Mouse (Mus musculus) CH12.LX (cell line): ENCODE results near the gene Slco2b1. TPM values are rescaled to one million over a fixed set of nuclear protein-coding genes. Genes with fewer than 3 reads are reported as not detected.

Experiments
- DNase-seq: peaks from one replicate; pipeline ENCODE4 v3.0.0-alpha.2; 2013; ENCODE audit errors: extremely low read depth
- H3K27ac ChIP-seq: 2 replicates; pipeline ENCODE4 v1.5.1; 2012; ENCODE audit warnings: low read depth, mild to moderate bottlenecking, control low read depth, moderate library complexity; ENCODE audit not compliant: insufficient read depth
- H3K27me3 ChIP-seq: replicated peaks from 2 replicates; pipeline ENCODE3; 2012; ENCODE audit warnings: inconsistent platforms
- H3K36me3 ChIP-seq, 2 experiments: replicated peaks in 1 of 2; 2 replicates each; pipeline versions ENCODE3 to v1.6.1; 2012; ENCODE audit warnings: inconsistent platforms in 1 of 2, low read length in 1 of 2, mild to moderate bottlenecking in 1 of 2, mixed read lengths in 1 of 2, moderate library complexity in 1 of 2; ENCODE audit not compliant: control insufficient read depth in 1 of 2, insufficient read depth in 1 of 2
- H3K4me1 ChIP-seq, 2 experiments: 2 replicates each; pipeline ENCODE4 v1.6.1; 2012; ENCODE audit warnings: inconsistent platforms in 1 of 2, moderate library complexity in 1 of 2; ENCODE audit not compliant: insufficient read depth in 2 of 2, control insufficient read depth in 1 of 2
- H3K4me2 ChIP-seq: 2 replicates; pipeline ENCODE4 v1.6.1; 2012; ENCODE audit warnings: low read depth, mild to moderate bottlenecking, control low read depth; ENCODE audit not compliant: poor library complexity, insufficient read depth, severe bottlenecking
- H3K4me3 ChIP-seq, 3 experiments: fragments of 150-350 bp in 1 of 3; sonication (generic) in 1 of 3; replicated peaks in 1 of 3; 2 replicates each; pipeline versions ENCODE3 to v1.5.1; 2011 to 2012; ENCODE audit warnings: low read depth in 2 of 3, low read length in 2 of 3, mild to moderate bottlenecking in 2 of 3, moderate library complexity in 2 of 3, control low read depth in 1 of 3, improper control_type of control experiment in 1 of 3, inconsistent platforms in 1 of 3, mixed read lengths in 1 of 3; ENCODE audit not compliant: poor library complexity in 1 of 3
- H3K79me2 ChIP-seq: replicated peaks from 2 replicates; pipeline ENCODE4 v1.6.1; 2012; ENCODE audit warnings: mild to moderate bottlenecking, moderate library complexity; ENCODE audit not compliant: control insufficient read depth, poor library complexity, insufficient read depth, severe bottlenecking; ENCODE audit errors: extremely low read depth
- H3K9ac ChIP-seq: 2 replicates; pipeline ENCODE4 v1.6.1; 2012; ENCODE audit warnings: low read depth, mild to moderate bottlenecking, control low read depth, moderate library complexity; ENCODE audit not compliant: insufficient read depth
- H3K9me3 ChIP-seq: replicated peaks from 2 replicates; pipeline ENCODE3; 2012; ENCODE audit warnings: low read length, inconsistent platforms, mixed read lengths
- BHLHE40 ChIP-seq: IDR thresholded peaks from 2 replicates; pipeline ENCODE4 v1.6.1; 2011; ENCODE audit warnings: mild to moderate bottlenecking, low read depth, low read length, improper control_type of control experiment
- CHD2 ChIP-seq: IDR thresholded peaks from 2 replicates; pipeline ENCODE4 v1.6.1; 2011; ENCODE audit warnings: low read length, improper control_type of control experiment
- GABPA ChIP-seq: IDR thresholded peaks from 2 replicates; pipeline ENCODE4 v1.6.1; 2012; ENCODE audit warnings: low read depth, low read length, improper control_type of control experiment, inconsistent platforms; ENCODE audit not compliant: insufficient replicate concordance
- JUND ChIP-seq: conservative IDR thresholded peaks from 2 replicates; pipeline ENCODE4 v1.6.1; 2011; ENCODE audit warnings: low read depth, low read length, improper control_type of control experiment
- MAFK ChIP-seq: IDR thresholded peaks from 2 replicates; pipeline ENCODE4 v1.6.1; 2011; ENCODE audit warnings: low read length, improper control_type of control experiment; ENCODE audit not compliant: insufficient replicate concordance
- MAX ChIP-seq: IDR thresholded peaks from 2 replicates; pipeline ENCODE4 v1.6.1; 2011; ENCODE audit warnings: low read length, improper control_type of control experiment
- MAZ ChIP-seq: IDR thresholded peaks from 2 replicates; pipeline ENCODE4 v1.6.1; 2012; ENCODE audit warnings: low read depth, mild to moderate bottlenecking, inconsistent platforms, low read length, improper control_type of control experiment, moderate library complexity
- MYC ChIP-seq: IDR thresholded peaks from 2 replicates; pipeline ENCODE4 v1.6.1; 2011; ENCODE audit warnings: low read depth, mild to moderate bottlenecking, improper control_type of control experiment, low read length
- NRF1 ChIP-seq: IDR thresholded peaks from 2 replicates; pipeline ENCODE4 v1.6.1; 2014; ENCODE audit warnings: low read depth, mild to moderate bottlenecking, inconsistent platforms, low read length, improper control_type of control experiment, moderate library complexity
- POLR2A ChIP-seq: IDR thresholded peaks from 2 replicates; pipeline ENCODE4 v1.6.1; 2011; ENCODE audit warnings: low read depth, mild to moderate bottlenecking, improper control_type of control experiment, low read length
- TBP ChIP-seq: conservative IDR thresholded peaks from 2 replicates; pipeline ENCODE4 v1.6.1; 2011; ENCODE audit warnings: low read depth, low read length, improper control_type of control experiment
- UBTF ChIP-seq: IDR thresholded peaks from 2 replicates; pipeline ENCODE4 v1.6.1; 2012; ENCODE audit warnings: low read depth, mild to moderate bottlenecking, inconsistent platforms, low read length, improper control_type of control experiment, moderate library complexity
- ZC3H11A ChIP-seq: IDR thresholded peaks from 2 replicates; pipeline ENCODE4 v1.6.1; 2012; ENCODE audit warnings: low read depth, mild to moderate bottlenecking, inconsistent platforms, low read length, improper control_type of control experiment
- ZKSCAN1 ChIP-seq: IDR thresholded peaks from 2 replicates; pipeline ENCODE4 v1.6.1; 2012; ENCODE audit warnings: low read depth, inconsistent platforms, low read length, improper control_type of control experiment, borderline replicate concordance
- dilution Hi-C: fragments of 300-500 bp; cut with MboI; formaldehyde crosslinking; loops from 2 replicates; pipeline ENCODE4 v1.14.3; 2020; ENCODE audit warnings: low sequenced_read_pairs; ENCODE audit not compliant: extremely low pct_unique_long_range_greater_than_20kb, extremely low pct_ligation_motif_present
- in situ Hi-C: fragments of 300-500 bp; cut with MboI; formaldehyde crosslinking; loops from 3 replicates; pipeline ENCODE4 v1.14.3; 2019; ENCODE audit warnings: low sequenced_read_pairs, low pct_ligation_motif_present, low pct_unique_long_range_greater_than_20kb, mixed read lengths
- polyA plus RNA-seq: library from polyadenylated mRNA; unstranded; fragments of >175 nt; gene quantifications from 2 replicates; pipeline ENCODE4 v1.2.1, GENCODE M21; 2012; ENCODE audit warnings: low read depth; ENCODE audit not compliant: insufficient read length
- total RNA-seq, 2 experiments: library from RNA; depleted of rRNA; stranded (reverse); fragments of 300-350 nt in 1 of 2; fragments of >200 nt in 1 of 2; gene quantifications; 2 replicates each; pipeline ENCODE4 v1.2.3; 2012 to 2014

The Slco2b1 gene
- total and polyA plus RNA-seq, 3 experiments, result 0.08 to 0.11 TPM; not detected in 1

GRCm38 (mm10) chr7:99642078-99642477 lies 69.1 kb downstream of the Slco2b1 start:
- dilution Hi-C loops (no loop called here), in situ Hi-C loops (no loop called here)
- no peak overlapping the region for H3K4me2 ChIP-seq
- H3K27ac ChIP-seq, result no peak overlapping the region
- H3K9ac ChIP-seq, result no peak overlapping the region
- H3K4me1 ChIP-seq, result no peaks in the 10 kb centered on the region
- no peak for DNase-seq
- H3K4me3 ChIP-seq, result no peak overlapping the region
- TF ChIP-seq CHD2 (no peak), MAZ (no peak), MAFK (no peak), POLR2A (no peak), UBTF (no peak), ZKSCAN1 (no peak), NRF1 (no peak)
- H3K9me3 ChIP-seq, result no peaks in the 10 kb centered on the region
- H3K27me3 ChIP-seq, result peaks cover 86% of the 10 kb centered on the region
- no peaks in the 10 kb centered on the region for H3K36me3 ChIP-seq
- H3K79me2 ChIP-seq, result no peaks in the 10 kb centered on the region

DNA sequence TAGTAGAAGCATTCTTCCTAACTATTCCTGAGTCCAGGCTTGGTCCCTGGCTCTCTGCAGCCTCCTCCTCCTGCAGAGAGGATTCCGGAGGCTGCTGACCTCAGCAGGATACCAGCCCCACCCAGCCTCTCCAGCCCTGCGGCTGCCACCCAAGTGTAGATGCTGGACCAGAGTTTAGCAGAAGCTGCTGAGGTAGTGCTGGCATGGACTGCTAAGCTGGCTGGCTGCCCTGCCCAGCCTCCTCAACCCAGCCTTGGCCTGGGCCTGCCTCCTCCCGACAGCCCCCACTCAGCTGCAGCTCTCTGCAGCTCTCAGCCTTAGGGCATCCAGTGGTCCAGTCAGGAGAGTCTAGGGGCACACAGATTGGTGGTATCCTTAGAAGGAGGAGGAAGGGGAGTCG lies 69.9 kb downstream of the Slco2b1 start:
- Histone ChIP-seq H3K9ac (no peak overlapping the region), H3K27ac (no peak overlapping the region), H3K9me3 (no peaks in the 10 kb centered on the region), H3K4me2 (no peak overlapping the region), H3K79me2 (no peaks in the 10 kb centered on the region), H3K4me1 (no peaks in the 10 kb centered on the region), H3K27me3 (peaks cover 86% of the 10 kb centered on the region), H3K36me3 (no peaks in the 10 kb centered on the region), H3K4me3 (no peak overlapping the region)
- no peak for TF ChIP-seq TBP
- TF ChIP-seq ZC3H11A, result no peak
- no peak for DNase-seq
- dilution Hi-C loops, result no loop called here
- in situ Hi-C loops, result no loop called here

GRCm38 (mm10) chr7:99633966-99634665 lies 77.0 kb downstream of the Slco2b1 start:
- Histone ChIP-seq H3K36me3 (no peaks in the 10 kb centered on the region), H3K4me3 (no peak overlapping the region), H3K79me2 (no peaks in the 10 kb centered on the region), H3K9me3 (no peaks in the 10 kb centered on the region), H3K9ac (no peak overlapping the region), H3K27ac (no peak overlapping the region), H3K4me1 (peaks cover 0 to 17% of the 10 kb centered on the region in 2 experiments; a peak in 2 of 4 replicates), H3K27me3 (peaks cover 62% of the 10 kb centered on the region), H3K4me2 (no peak overlapping the region)
- no peak for DNase-seq
- dilution Hi-C loops, result no loop called here
- TF ChIP-seq BHLHE40 (no peak), POLR2A (no peak), GABPA (no peak), JUND (no peak), MAX (no peak), MAFK (no peak), MYC (no peak)
- in situ Hi-C loops, result no loop called here
